Mouse (Mus musculus): ENCODE data around the gene Cebpg.

The Cebpg gene

DNA sequence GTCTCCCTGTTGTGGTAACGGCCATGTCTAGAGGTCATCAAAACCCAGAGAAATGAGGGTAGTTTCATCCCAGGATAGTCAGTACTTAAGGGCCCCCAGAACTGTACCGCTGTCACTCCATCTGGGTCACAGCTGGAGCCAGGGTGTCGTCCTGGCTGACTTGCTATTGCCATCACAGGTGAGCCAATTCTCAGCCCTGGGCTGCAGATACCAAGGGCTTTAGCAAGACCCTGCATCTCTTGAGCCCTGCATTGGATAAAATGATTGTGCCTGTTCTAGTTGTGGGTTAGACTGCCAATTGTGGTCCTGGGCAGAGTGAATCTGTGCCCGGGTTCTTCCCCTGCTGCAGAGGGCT, 30.1 kb downstream of the Cebpg start:
- DNase-seq (ENCODE audit: inconsistent age in 2 of 2, low spot score in 1 of 2), result no peak

DNA sequence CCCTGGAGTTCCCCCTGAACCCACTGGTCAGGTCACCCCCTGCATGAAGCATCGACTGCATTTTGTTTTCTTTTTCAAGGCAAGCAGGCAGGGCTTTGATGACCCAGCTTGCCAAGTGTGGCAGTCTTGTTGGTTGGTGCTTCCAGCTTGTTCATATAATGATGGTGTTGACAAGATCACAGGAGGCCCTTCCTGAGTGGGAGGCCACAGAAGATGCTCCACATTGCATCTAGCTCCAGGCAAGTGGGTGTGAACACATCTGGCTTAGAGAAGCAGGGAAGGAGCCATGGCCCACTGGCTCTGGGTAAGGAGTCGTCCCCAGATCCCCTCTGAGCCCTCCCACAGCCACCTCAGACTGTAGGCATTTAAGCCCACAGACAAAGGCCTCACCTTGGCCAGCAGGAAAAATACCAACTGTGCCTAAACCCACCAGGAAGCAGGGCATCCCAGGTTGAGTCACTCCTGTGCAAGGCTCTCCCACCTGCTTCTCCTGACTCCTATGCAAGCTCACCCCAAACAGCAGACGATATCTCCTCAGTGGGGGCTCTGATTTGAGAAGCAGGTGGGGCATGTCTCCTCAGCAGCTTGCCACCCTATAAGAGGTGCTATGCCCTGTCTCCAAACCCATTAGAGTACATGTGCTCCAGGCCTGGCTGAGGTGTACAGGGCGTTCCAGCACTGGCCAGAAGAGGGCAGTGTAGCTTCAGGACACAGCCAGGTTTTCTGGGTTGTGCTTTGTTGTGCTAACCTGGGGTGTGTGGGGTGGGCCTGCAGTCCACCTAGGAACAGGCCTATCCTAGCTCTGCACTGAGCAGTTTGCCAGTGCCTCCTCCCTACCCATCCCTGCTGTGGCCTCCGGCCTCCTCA, 30.7 kb downstream of the Cebpg start:
- DNase-seq (ENCODE audit: inconsistent age in 2 of 2, low spot score in 1 of 2), result peak; percentile 70 to 94

- DNase-seq (ENCODE audit: inconsistent age in 2 of 2, low spot score in 1 of 2), result no peak
Measured at GRCm38 (mm10) chr7:35024426-35024825, 31.9 kb downstream of the Cebpg start.

- peak; percentile 30 to 83 for DNase-seq (ENCODE audit: inconsistent age in 2 of 2, low spot score in 1 of 2)
Measured at GRCm38 (mm10) chr7:35023251-35023650, 33.1 kb downstream of the Cebpg start.

DNA sequence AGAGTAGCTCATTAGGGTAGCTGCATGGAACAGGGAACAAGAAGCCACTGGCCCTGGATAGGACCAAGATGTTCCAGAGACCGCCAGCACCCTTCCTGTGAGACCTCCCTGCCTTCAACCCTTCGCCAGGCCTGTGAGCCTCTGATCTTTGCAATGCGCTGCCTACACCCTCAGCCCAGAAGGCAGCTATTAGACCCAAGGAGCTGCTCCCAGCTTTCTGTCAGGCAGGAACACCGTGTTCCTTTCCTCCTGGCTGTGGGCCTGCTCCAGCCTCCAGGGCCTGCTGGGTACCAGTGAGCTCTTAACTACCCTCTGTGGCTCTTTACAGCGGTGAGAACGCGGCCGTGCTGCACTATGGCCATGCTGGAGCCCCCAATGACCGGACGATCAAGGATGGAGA, 35.0 kb downstream of the Cebpg start:
- peak in 1 of 2 experiments; percentile 50 for DNase-seq (ENCODE audit: inconsistent age in 2 of 2, low spot score in 1 of 2)

GRCm38 (mm10) chr7:35015252-35015651, 41.1 kb downstream of the Cebpg start:
- no peak for DNase-seq (ENCODE audit: inconsistent age in 2 of 2, low spot score in 1 of 2)

- no peak for DNase-seq (ENCODE audit: inconsistent age in 2 of 2, low spot score in 1 of 2)
Measured at GRCm38 (mm10) chr7:35013228-35013627, 43.1 kb downstream of the Cebpg start.

DNA sequence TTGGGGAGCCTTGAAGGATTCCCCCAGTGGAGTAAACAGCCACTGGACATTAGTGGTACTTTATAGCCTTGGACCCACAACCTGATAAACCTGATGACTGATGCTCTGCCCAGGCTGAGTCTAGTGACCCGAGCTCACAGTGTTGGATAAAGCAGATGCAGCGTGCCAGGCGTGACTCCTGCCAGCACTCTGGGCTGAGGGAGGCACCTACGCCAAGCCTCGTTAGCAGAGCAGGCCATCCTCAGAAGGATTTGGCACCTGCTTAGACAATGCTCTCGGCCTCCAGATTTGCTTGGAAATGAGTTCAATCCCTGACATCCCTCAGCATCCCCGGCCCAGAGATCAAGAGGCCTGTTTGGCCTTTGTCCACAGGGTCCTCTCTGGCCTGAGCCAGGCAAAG, 49.7 kb downstream of the Cebpg start:
- no peak for DNase-seq (ENCODE audit: inconsistent age in 2 of 2, low spot score in 1 of 2)

GRCm38 (mm10) chr7:35003171-35003737, 53.1 kb downstream of the Cebpg start:
- DNase-seq (ENCODE audit: inconsistent age in 2 of 2, low spot score in 1 of 2), result no peak

- DNase-seq (ENCODE audit: inconsistent age in 2 of 2, low spot score in 1 of 2), result peak; percentile 52 to 81
Measured at GRCm38 (mm10) chr7:35000839-35001238, 55.5 kb downstream of the Cebpg start.

Data from adrenal gland, adult (tissue).